Mouse (Mus musculus) cerebellum, postnatal 14 days (tissue): ENCODE measurements around the gene Zfp747.
"Not testable (repeated sequence)": the region's sequence is repeated elsewhere in the genome, so short reads cannot be mapped to it uniquely, and the experiment has no call there.

Experiments used
- DNase-seq, 2 experiments: peaks; one replicate each; pipeline ENCODE4 v3.0.0; 2021; ENCODE audit warnings: mixed read lengths in 2 of 2

Zfp747 gene

GRCm38 (mm10) chr7:127375271-127376245 is at the start of gene Zfp747:
TSS of gene Zfp747 (minus strand) at chr7:127376050.
- DNase-seq, result peak; percentile 95 to 97

GRCm38 (mm10) chr7:127425291-127425690 is 49.4 kb upstream of the Zfp747 start:
- DNase-seq, result no peak

GRCm38 (mm10) chr7:127422247-127422646 is 46.4 kb upstream of the Zfp747 start:
- DNase-seq, result peak; percentile 49 to 51

- peak; percentile 94 to 95 for DNase-seq
Measured at GRCm38 (mm10) chr7:127421388-127422191, 45.7 kb upstream of the Zfp747 start, which contains the start of gene Zfp688. TSS of gene Zfp688 (minus strand) at chr7:127422068.

GRCm38 (mm10) chr7:127411418-127411817 is 35.6 kb upstream of the Zfp747 start:
- no peak for DNase-seq

GRCm38 (mm10) chr7:127406002-127406987 is 30.4 kb upstream of the Zfp747 start, which contains the start of gene Zfp764:
TSS of gene Zfp764 (minus strand) at chr7:127406822.
- DNase-seq, result peak; percentile 93 to 97

- DNase-seq, result not testable (repeated sequence)
Measured at GRCm38 (mm10) chr7:127404101-127404500, 28.3 kb upstream of the Zfp747 start.

- DNase-seq, result no peak
Measured at GRCm38 (mm10) chr7:127402980-127403379, 27.1 kb upstream of the Zfp747 start.

- no peak for DNase-seq
Measured at GRCm38 (mm10) chr7:127400355-127400754, 24.5 kb upstream of the Zfp747 start.

- DNase-seq, result no peak
Measured at GRCm38 (mm10) chr7:127393944-127394333, 18.1 kb upstream of the Zfp747 start.

- DNase-seq, result peak; percentile 99
Measured at GRCm38 (mm10) chr7:127393157-127393943, 17.5 kb upstream of the Zfp747 start, which contains the start of gene E430018J23Rik. TSS of gene E430018J23Rik (minus strand) at chr7:127393629.

GRCm38 (mm10) chr7:127392251-127392824 is 16.5 kb upstream of the Zfp747 start:
- no peak for DNase-seq

GRCm38 (mm10) chr7:127391538-127391937 is 15.7 kb upstream of the Zfp747 start:
- no peak for DNase-seq

GRCm38 (mm10) chr7:127390306-127390705 is 14.5 kb upstream of the Zfp747 start:
- DNase-seq, result no peak

- DNase-seq, result not testable (repeated sequence)
Measured at GRCm38 (mm10) chr7:127388201-127388600, 12.4 kb upstream of the Zfp747 start.

GRCm38 (mm10) chr7:127386641-127387392 is 11.0 kb upstream of the Zfp747 start, which contains the start of gene 9130019O22Rik:
TSS of gene 9130019O22Rik (minus strand) at chr7:127387166.
- peak; percentile 96 to 97 for DNase-seq

- not testable (repeated sequence) for DNase-seq
Measured at GRCm38 (mm10) chr7:127385560-127385959, 9.7 kb upstream of the Zfp747 start.

- DNase-seq, result no peak
Measured at GRCm38 (mm10) chr7:127378310-127378921, 2.6 kb upstream of the Zfp747 start.

- not testable (repeated sequence) for DNase-seq
Measured at GRCm38 (mm10) chr7:127371870-127372269, 4.0 kb downstream of the Zfp747 start.
